Mouse (Mus musculus) forebrain, postnatal 0 days (tissue): ENCODE results near the gene Pf4. TPM values are rescaled to one million over a fixed set of nuclear protein-coding genes. Genes with fewer than 3 reads are reported as not detected.

Experiments
- ATAC-seq: fragments of 200-750 bp; cut with Nextera tagmentation; 2 replicates; pipeline ENCODE4 v1.8.0; 2017; ENCODE audit warnings: mild to moderate bottlenecking, moderate library complexity
- DNase-seq: peaks from one replicate; pipeline ENCODE4 v3.0.0-alpha.2; 2015
- H3K27ac ChIP-seq: fragments of 300-500 bp; sonication (generic); 2 replicates; pipeline ENCODE4 v1.5.1; 2014; ENCODE audit warnings: low read depth, mild to moderate bottlenecking, antibody characterized with exemption, low read length, moderate library complexity, mixed read lengths
- H3K27me3 ChIP-seq: fragments of 300-500 bp; sonication (generic); 2 replicates; pipeline ENCODE4 v1.6.1; 2014; ENCODE audit warnings: mild to moderate bottlenecking, low read length, mixed read lengths; ENCODE audit not compliant: insufficient read depth
- H3K36me3 ChIP-seq: fragments of 300-500 bp; sonication (generic); 2 replicates; pipeline ENCODE4 v1.6.1; 2014; ENCODE audit warnings: mild to moderate bottlenecking, moderate library complexity; ENCODE audit not compliant: insufficient read depth
- H3K4me1 ChIP-seq: fragments of 300-500 bp; sonication (generic); 2 replicates; pipeline ENCODE4 v1.6.1; 2014; ENCODE audit warnings: antibody characterized with exemption; ENCODE audit not compliant: insufficient read depth
- H3K4me2 ChIP-seq: fragments of 300-500 bp; sonication (generic); 2 replicates; pipeline ENCODE4 v1.6.1; 2014; ENCODE audit warnings: low read depth, mild to moderate bottlenecking, moderate library complexity
- H3K4me3 ChIP-seq: fragments of 300-500 bp; sonication (generic); 2 replicates; pipeline ENCODE4 v1.5.1; 2014; ENCODE audit warnings: low read depth, low read length, mixed read lengths
- H3K9ac ChIP-seq: fragments of 300-500 bp; sonication (generic); 2 replicates; pipeline ENCODE4 v1.6.1; 2014; ENCODE audit warnings: mild to moderate bottlenecking
- H3K9me3 ChIP-seq: fragments of 300-500 bp; sonication (generic); 2 replicates; pipeline ENCODE4 v1.6.1; 2016; ENCODE audit warnings: low read length
- CTCF ChIP-seq: sonication (generic); IDR thresholded peaks from 2 replicates; pipeline ENCODE4 v1.5.1; 2016; ENCODE audit warnings: antibody characterized with exemption, control low read depth, low read depth
- WGBS: fragments of 180-500 bp; shearing (Covaris S2); extraction: QIAGEN DNeasy Blood & Tissue Kit; methylation state at CpG from one replicate; pipeline ENCODE4 v1.1.7; 2014; 5-methylcytosine and 5-hydroxymethylcytosine counted together
- microRNA-seq, 2 experiments: library from miRNA; unstranded; fragments of <30 nt; microRNA quantifications; one replicate each; pipeline ENCODE4; 2016
- polyA plus RNA-seq: library from polyadenylated mRNA; unstranded; fragments of >200 nt; fragmentation: Nextera tagmentation; extraction: Ambion mirVana; gene quantifications from 2 replicates; pipeline ENCODE4 v1.2.1, GENCODE M21; 2015
- total RNA-seq: library from RNA; depleted of rRNA; stranded (reverse); fragments of >200 nt; gene quantifications from 2 replicates; pipeline ENCODE4 v1.2.3, GENCODE M21; 2014; rRNA removed

The Pf4 gene
- total and polyA plus RNA-seq, 2 experiments from 2014 or later = 45.7 to 61.0 TPM

DNA sequence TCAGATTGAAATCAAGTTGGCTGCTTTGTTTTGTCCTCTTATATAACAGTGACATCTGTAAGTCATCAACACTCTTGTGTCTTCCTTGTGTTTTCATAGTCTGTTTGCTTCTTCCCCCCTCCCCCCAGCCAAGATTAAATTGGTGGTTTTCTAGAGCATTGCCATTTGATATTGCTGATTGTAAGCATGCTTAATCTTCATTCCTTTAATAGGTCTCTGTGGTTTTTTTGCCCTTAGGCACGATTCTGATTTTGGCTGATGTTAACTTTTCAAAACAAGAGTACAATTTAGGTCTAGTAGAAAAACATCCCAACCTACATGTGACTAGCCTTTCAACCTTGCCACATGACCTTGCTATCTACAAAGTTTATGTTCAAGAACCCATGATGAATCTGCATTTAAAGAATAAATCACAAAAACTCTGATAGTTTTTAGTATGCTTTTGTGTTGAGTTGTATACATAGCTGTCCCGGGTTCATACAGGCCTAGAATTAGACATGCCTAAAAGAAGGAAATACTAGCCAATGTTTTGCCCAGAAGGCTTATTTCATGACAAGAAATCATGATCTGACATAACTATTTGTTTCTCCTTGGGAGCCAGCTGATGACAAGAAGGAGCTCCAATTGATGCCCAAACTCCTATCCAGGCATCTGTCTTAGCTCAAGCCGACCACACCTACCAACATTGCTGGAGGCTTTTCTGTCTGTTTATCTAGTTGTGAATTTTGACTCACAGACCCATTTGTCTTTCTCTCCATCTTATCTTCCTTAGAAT is 35.1 kb downstream of the Pf4 start:
- WGBS = 85% methylated on average over 3 of the region's 3 CpGs
- no peak overlapping the region for H3K9ac ChIP-seq
- H3K4me1 ChIP-seq = no peaks in the 10 kb centered on the region
- no peaks in the 10 kb centered on the region for H3K36me3 ChIP-seq
- H3K9me3 ChIP-seq = no peaks in the 10 kb centered on the region
- no peak overlapping the region for H3K27ac ChIP-seq
- TF ChIP-seq CTCF = no peak
- no peak for DNase-seq
- H3K4me2 ChIP-seq = no peak overlapping the region
- H3K27me3 ChIP-seq = no peaks in the 10 kb centered on the region
- ATAC-seq = no peak
- no peak overlapping the region for H3K4me3 ChIP-seq

DNA sequence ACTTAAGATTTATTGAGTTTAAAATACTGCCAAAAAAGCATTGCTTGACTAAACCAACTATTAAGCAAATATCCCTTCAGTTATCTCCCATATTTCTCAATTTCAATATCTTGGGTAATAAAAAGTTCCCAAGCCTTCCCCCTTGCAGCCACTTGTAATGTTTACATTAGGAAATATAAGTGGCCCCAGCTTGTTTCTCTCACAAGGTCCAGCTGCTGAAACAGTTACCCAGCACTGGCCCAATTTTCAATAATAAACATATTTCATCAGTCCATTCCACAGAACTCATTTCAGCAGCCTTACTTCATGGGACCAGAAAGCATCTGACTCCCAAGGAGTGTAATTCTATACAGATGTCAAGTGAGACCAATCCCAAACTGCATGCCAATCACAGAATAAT is 47.5 kb downstream of the Pf4 start:
- no peak for ATAC-seq
- H3K4me3 ChIP-seq = no peak overlapping the region
- H3K9me3 ChIP-seq = no peaks in the 10 kb centered on the region
- H3K9ac ChIP-seq = no peak overlapping the region
- no peaks in the 10 kb centered on the region for H3K27me3 ChIP-seq
- H3K4me2 ChIP-seq = no peak overlapping the region
- TF ChIP-seq CTCF = no peak
- H3K4me1 ChIP-seq = no peaks in the 10 kb centered on the region
- no peak overlapping the region for H3K27ac ChIP-seq
- no peak for DNase-seq
- H3K36me3 ChIP-seq = no peaks in the 10 kb centered on the region

Small RNA genes lying within 50 kb of the gene (microRNA-seq; reads per million reads assigned to microRNA genes)
- gene Gm24322 = 0 reads per million in 2 experiments

Other genes with a start within 250 kb of the Pf4 start
- 0.10 and 0.69 TPM in 2 replicates for gene 5830473C10Rik, start 211.3 kb upstream of the Pf4 start, total RNA-seq
- gene 5830473C10Rik, start 211.3 kb upstream of the Pf4 start, polyA plus RNA-seq = 0.28 and 0.29 TPM in 2 replicates
- 0.76 and 1.5 TPM in 2 replicates for gene Rassf6, start 131.8 kb upstream of the Pf4 start, total RNA-seq
- gene Rassf6, start 131.8 kb upstream of the Pf4 start, polyA plus RNA-seq = 0.68 and 1.2 TPM in 2 replicates
- gene Cxcl5, start 13.1 kb upstream of the Pf4 start, total RNA-seq = 0.08 and 0.14 TPM in 2 replicates
- gene Cxcl5, start 13.1 kb upstream of the Pf4 start, polyA plus RNA-seq = 0.08 and 0.30 TPM in 2 replicates
- gene Ppbp, start 3.9 kb upstream of the Pf4 start, total RNA-seq = 0.23 and 0.43 TPM in 2 replicates
- 0.21 and 0.28 TPM in 2 replicates for gene Ppbp, start 3.9 kb upstream of the Pf4 start, polyA plus RNA-seq
- gene Cxcl3, start 13.7 kb downstream of the Pf4 start, total RNA-seq = 0.77 TPM in 1 of 2 replicates, not detected in the other
- gene Cxcl3, start 13.7 kb downstream of the Pf4 start, polyA plus RNA-seq = not detected in 2 replicates
- not detected in 2 replicates for gene Cxcl15, start 22.1 kb downstream of the Pf4 start, total RNA-seq
- not detected in 2 replicates for gene Cxcl15, start 22.1 kb downstream of the Pf4 start, polyA plus RNA-seq
- gene Cxcl1, start 118.8 kb downstream of the Pf4 start, total RNA-seq = not detected in 2 replicates
- gene Cxcl1, start 118.8 kb downstream of the Pf4 start, polyA plus RNA-seq = 0.25 and 0.48 TPM in 2 replicates
- gene Cxcl2, start 131.4 kb downstream of the Pf4 start, total RNA-seq = not detected in 2 replicates
- gene Cxcl2, start 131.4 kb downstream of the Pf4 start, polyA plus RNA-seq = not detected in 2 replicates
- gene Mthfd2l, start 158.7 kb downstream of the Pf4 start, total RNA-seq = 74.5 and 76.1 TPM in 2 replicates
- 43.3 and 46.6 TPM in 2 replicates for gene Mthfd2l, start 158.7 kb downstream of the Pf4 start, polyA plus RNA-seq